Mouse (Mus musculus) heart, postnatal 36 days (tissue): ENCODE results near the gene Eif4e. TPM values are rescaled to one million over a fixed set of nuclear protein-coding genes. Genes with fewer than 3 reads are reported as not detected.

Experiments
- DNase-seq, 2 experiments: peaks; one replicate each; pipeline ENCODE4 v3.0.0; 2021 to 2022
- intact Hi-C: fragments of 180-260 bp; cut with DNase I; formaldehyde crosslinking; loops from one replicate; pipeline ENCODE4 v1.15.1; 2025
- total RNA-seq, 2 experiments: library from RNA; stranded (reverse); gene quantifications; 2 replicates each; pipeline ENCODE4 v1.2.3; 2021

Eif4e gene
- total RNA-seq, result 100 to 1,000 TPM; 176 to 192 TPM

DNA sequence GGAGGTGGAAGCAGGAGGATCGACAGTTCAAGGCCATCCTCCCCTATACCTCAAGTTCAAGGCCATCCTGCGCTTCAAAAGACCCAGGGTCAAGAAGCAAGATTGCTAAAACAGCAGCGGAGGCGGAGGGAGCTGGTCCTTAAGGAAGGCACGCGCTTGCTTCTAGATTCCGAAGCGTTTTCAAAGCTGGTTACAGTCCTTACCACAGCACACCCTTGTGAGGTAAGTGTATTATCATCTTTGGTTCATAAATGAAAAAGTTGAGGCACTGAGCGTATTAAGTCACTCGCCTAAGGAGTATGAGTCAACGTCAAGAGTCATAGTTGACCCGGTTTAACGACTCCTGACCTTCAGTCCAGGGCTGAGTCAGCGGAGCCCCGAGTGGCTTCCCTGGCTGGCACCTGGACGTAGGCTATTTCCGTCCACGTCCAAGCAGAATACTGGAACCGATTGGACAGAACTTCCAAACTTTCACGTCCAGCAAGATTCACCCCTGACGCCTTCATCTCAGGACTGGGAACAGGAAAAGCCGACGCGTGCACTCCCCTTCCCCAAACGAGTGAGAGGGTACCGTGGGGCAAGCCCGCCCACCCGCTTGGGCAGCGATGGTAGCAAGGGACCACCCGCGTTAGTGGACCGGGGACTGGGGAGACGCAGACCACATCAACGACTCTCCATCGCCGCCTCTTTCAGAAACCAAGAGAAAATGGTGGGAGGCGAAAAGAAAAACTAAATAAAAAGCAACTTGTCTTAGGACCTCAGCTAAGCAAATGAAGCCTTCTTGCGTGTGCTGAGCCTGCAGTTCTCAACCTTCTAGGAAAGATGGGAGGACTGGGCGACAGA is at the start of gene Eif4e:
Gene Eif4e (plus strand): TSS at position 107 of the 843 bp plus-strand sequence.
- intact Hi-C loops, result loop anchor here (2.0 to 5.0 kb wide), 4 partner anchors 35 to 664 kb away; partner anchors contain the start of genes Adh5, H2afz and Tspan5
- DNase-seq, result peak; percentile 56 to 64

DNA sequence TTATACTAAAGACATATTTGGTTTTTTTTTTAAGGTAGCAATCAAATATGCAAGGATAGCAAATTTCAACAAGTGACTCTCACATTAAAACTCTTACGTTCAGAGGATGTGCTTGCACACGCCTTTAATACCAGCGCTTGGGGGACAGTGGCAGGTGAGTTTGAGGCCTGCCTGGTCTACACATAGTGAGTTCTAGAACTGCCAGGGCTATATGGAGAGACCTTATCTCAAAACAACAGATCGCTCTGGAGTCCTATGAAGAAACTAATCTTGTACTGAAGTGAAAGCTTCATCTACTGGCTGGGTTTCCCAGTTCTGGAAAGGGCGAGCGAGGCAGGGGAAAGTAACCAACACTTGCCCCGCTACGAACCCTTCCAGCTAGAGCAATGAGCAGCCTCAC is 46.5 kb upstream of the Eif4e start:
- intact Hi-C loops, result no loop called here
- no peak for DNase-seq

DNA sequence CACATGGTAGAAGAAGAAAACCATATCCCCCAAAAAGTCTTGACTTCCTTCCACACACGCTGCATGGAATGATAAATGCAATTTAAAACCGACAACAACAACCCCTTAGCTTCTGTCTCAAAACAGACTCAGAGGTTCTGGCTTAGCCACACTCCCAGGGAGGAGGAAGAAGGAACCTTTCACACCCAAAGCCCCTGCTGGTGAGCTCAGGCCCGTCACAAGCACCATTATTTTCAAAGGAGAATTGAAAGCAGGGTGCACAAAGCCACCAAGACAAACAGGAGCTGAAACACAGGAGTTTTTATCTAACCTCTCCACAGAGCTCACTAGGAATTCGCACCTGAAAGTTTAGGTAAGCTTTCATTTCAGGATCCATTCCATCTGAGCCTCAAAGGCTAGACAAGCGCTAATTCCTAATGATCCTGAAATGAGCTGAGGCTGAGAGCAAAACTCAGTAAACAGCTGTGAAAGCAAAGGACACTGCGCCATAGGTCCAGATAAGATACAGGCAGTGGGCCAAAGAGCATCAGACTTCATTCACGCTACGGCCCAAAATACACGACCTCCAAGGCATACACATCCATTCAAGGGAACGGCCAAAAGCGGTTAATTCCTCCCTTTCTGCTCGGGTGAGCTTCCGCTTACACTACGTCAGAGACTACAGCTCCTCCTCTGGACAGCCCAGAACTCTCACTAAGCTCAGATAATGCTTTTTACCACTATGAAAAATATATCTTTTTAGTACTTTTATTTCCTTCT is 44.3 kb upstream of the Eif4e start:
- no peak for DNase-seq
- intact Hi-C loops, result no loop called here

DNA sequence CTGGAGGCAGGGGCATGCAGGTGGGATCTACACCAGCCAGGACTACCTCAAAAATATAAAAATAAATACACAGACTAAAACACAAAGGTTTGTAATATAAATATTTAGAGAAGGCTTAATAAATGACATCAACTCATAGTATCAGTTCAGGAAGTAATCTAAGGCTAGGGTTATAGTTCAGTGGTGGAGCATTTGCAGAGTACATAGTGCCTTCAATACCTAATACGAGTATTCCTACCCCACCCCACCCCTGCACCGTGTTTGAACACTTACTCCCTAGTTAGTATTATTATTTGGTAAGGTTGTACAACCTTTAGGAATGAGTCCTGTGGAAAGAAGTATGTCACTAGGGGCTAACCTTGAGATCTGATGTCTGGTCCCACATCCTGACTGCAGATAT is 42.7 kb upstream of the Eif4e start:
- intact Hi-C loops, result no loop called here
- DNase-seq, result no peak

DNA sequence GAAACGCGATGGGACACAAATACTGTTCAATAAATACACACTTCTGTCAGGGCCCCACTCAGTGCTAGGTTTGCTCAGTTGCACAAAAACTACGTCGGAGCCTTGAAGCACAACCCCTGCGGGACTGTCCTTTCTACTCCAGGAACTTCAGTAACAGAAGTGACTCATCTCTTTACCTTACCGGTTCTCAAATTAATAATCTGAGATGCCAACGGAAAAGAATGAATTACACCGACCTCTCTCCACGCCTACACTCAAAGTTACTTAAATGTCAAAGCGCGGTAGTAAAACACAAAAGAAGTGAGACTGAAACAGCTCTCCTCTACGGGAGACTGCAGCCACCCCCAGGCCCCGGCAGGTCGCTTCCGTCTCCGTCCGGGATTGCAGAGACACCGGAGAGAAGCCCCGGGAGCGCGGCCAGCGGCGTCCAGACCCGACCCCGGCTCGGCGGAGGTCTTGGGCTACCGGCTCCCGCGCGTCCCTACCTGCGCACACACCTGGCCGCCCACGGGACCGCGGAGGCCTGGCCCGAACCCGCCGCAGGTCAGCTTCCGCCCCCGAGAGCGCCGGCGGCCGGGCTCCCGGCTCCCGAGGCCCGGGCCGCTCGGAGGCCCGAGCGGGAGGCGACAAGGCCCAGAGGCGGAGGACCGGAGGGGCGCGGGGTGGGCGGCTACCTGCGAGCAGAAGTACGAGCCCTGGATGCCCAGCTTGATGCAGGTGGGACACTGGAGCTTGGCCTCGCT is 37.2 kb upstream of the Eif4e start:
- DNase-seq, result peak in 1 of 2 experiments; percentile 36
- intact Hi-C loops, result loop anchor here (2.0 kb wide), 2 partner anchors 44 to 586 kb away; partner anchors contain the start of gene Rap1gds1

DNA sequence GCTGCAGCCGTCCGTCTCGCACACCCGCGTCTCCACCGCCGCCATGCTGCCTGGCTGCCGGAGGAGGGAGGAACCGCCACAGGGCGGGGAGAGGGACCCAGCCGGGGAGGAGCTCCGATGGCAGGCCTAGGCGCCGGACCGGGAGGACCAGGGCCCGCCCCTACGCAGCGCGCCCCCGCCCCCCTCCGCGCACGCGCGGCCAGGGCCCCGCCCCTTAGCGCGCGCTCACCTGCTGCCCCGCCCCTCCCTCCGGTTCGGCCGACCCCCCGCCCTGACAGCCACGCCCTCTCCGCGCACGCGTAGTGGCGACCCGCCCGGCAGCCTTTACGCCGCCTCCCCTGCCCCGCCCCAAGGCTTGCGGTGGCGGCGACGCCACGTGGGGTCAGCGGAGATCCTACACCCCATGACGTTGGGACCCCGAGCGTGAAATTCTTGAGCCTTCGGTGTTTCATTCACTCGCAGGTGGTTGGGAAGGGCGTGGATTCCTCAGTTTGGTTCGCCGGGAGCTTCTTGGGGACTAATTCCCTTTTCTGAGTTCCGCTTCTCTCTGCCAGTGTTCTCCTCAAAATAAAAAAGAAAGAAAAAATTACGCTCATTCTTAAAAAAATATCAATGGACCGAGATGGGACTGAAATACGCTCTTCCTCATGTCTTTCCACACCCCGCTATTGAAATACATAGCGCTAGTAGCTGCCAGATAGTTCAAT is 36.5 kb upstream of the Eif4e start, which contains the start of gene Metap1:
Gene Metap1 (minus strand): TSS at position 189 of the 707 bp plus-strand sequence.
- peak; percentile 97 to 98 for DNase-seq

DNA sequence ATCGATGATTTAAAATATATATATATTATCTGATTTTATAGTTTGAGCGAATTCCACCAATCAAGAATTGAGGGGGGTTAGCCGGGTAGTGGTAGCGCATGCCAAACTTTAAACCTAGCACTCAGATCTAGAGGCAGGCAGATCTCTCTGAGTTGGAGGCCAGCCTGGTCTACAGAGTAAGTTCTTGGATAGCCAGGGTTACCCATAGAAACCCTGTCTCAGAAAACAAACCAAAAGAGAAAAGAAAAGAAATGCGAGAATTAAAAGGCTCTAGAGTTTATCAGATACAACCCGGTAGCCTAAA is 36.0 kb upstream of the Eif4e start:
- intact Hi-C loops, result loop anchor here (2.0 kb wide), 1 partner anchor 37 kb away; the partner anchor contains the start of gene Eif4e
- DNase-seq, result no peak

More for the DNA sequence above, 36.5 kb upstream of the Eif4e start, which contains the start of gene Metap1:
- intact Hi-C loops, result loop anchor here (2.0 kb wide), 3 partner anchors 37 to 585 kb away; partner anchors contain the start of genes Eif4e and Rap1gds1

DNA sequence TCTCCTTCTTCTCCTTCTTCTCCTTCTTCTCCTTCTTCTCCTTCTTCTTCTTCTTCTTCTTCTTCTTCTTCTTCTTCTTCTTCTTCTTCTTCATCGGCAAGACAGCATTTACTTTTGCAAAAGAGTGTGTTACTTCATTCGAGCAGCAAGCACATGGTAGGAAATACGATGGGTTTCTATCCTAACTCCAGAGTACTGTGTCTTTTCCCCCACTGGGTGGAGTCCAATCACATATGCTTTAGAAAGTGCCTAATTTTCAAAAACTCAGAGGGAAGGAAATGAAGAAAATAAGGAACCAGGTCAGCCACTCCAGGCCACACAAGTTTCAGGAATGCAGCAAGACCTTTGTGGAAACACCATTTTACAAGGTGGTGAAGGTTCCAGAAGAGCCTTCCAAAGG is 32.3 kb upstream of the Eif4e start:
- DNase-seq, result no peak
- intact Hi-C loops, result no loop called here

DNA sequence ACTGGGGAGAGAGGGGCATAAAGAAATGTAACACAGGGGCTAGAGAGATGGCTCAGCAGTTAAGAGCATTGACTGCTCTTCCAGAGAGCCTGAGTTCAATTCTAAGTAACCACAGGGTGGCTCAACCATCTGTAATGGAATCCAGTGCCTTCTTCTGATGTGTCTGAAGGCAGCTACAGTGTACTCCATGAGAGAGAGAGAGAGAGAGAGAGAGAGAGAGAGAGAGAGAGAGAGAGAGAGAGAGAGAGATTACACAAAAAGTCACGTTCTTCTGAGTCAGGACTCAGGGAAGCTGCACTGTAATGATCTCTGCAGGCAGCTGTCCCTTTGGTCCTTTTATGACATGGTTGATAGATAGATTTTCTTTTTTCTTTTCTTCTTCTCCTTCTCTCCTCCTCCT is 31.4 kb upstream of the Eif4e start:
- intact Hi-C loops, result no loop called here
- no peak for DNase-seq

DNA sequence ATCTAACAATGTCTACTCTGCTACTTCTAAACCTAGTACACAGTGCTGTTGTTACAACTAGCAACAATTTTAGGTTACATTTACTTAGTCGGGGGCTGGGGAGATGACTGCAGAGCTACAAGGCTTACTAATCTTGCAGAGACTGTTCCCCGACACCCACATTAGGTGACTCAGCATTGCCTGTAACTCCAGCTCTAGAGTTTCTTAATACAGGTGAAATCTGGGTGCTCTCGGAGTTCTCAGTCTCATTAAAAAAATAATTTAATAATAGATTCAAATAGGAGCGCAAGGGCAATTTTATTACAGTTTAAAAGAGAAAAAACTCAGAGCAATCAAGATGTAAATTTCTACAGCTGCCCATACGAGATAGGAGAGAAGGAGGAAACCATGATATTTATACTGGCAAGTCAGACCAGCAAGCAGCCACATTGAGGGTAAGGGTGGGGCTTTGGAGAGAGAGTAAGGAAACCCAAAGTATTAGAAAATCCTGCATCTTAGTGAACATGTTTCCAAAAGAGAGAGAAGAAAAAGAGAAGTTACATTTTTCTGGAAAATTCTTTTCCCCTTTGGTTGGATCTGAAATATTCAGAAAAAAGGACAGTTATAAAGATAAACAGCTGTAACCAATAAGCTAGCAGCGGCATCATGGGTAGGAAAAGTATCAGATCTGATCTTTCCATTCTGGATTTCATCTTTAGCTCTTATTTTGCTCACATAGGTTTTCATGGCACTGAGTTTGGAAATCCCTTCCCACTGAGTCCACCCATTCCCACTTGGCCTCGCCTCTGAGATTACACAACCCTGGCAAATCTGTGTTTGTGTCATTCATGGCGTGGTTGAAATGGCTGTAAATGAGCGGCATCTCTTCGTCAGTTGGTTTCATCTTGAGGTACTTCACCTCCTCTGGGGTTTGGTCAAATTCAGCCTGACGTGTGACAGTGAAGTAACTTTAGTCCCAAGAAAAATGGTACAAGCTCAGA is 30.5 kb upstream of the Eif4e start:
- intact Hi-C loops, result no loop called here
- DNase-seq, result no peak

DNA sequence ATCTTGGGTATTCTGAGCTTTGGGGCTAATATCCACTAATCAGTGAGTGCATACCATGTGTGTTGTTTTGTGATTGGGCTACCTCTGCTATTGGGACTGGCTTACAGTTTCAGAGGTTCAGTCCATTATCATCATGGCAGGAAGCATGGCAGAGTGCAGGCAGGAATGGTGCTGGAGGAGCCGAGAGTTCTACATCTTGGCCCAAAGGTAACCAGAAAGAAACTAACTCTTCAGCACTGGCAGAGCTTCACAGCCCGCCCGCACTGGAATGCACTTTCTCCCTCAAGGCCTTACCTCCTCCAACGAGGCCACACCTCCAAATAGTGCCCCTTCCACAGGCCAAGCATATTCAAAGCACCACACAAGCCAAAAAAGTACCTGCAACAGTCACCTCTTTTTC is 27.2 kb upstream of the Eif4e start:
- intact Hi-C loops, result no loop called here
- no peak for DNase-seq

DNA sequence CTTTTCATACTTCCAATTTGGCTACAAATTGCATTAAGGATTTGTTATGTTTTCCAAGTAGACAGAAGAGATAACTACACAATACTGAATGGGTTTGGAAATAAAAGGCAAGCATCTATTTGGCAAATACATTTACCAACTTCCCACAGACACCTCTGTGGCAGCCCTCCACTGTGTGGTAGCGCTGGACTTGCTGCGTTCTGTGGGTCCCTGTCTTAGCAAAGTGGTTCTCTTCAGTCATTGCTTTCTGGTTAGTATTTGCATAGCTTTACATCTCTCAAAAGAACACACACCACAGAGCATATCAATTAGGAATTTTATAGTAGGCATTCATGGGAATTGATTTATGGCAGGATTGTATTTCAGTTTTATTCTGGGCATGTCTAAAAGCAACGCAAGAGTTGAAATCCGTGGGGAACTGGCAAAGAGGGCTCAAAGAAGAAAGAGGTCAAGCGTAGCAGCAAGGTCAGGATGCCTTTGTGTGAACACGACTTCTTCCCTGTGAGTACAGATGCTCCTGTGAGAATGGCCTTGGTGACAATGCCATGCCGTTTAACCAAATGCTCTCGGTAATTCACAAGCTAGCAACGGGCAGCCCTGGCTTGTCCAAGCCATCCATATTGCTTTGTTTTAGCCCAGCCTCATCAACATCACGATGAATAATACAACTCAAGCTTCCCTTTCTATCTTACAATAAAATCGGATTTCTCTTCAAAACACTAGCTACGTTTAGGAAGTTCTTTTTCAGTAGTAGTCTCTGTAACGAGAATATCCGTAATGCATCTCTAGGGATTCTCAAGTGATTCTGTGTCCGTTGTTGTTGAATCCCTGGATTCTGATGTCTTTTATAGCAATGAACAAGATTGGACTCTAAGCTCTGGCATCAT is 25.9 kb upstream of the Eif4e start:
- DNase-seq, result no peak
- intact Hi-C loops, result no loop called here

DNA sequence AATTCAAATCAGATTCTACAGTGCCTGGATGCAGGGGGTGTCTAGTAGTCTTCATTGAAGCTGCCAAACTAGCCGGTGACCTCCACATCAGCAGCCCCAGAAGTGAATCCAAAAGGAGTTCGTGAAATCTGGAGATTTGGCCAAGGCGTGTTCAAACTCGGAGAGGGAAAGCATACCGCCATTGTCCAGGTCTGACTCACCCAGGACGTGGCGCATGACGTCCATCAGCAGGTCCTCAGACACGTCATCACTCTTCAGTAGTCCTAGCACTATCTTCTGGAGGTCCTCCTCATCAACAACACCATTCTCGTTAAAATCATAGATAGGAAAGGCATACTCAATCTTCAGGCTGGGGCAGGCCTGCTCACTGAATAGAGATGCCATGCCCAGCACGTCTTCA is 22.2 kb upstream of the Eif4e start:
- intact Hi-C loops, result no loop called here
- DNase-seq, result no peak

DNA sequence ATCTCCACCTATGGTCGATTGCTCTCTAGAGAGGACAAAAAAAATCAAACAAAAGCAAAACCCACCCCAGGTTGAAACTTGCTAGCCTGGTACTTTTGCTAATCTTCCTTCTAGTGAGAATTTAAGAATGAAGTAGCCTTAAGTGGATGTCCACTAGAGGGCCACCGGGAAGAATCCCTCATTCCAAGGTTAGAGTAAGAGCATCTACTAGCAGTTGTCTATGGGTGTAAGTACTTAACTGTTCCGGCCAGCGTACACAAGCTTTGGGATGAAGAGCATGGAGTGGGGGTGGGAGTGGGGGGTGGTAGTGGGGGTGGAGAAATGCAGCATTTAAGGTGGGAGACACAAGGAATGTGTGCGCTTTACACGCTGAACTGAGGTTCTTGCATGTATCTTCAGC is 19.2 kb upstream of the Eif4e start:
- DNase-seq, result no peak
- intact Hi-C loops, result loop anchor here (5.0 kb wide), 2 partner anchors 116 to 401 kb away; no protein-coding TSS in a partner anchor

DNA sequence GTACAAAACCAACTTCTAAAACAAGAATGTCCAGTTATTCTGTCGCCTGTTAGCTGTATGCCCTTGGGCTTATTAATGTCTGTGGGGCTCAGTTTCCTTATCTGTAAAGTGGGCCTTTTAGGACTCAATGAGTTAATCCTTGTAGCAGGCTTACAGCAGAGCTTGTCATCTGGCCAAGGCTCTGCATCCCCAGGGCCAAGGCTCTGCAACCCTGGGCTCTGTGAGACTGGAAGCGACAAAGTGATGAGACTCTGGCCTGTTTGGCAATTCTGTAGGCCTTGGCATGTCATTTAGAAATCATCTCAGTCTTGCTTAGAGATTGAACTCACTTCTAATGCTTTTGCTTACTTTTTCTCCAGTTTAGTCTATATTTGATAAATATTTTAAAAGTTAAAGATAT is 16.4 kb upstream of the Eif4e start:
- no peak for DNase-seq
- intact Hi-C loops, result loop anchor here (5.0 kb wide), 2 partner anchors 113 to 398 kb away; no protein-coding TSS in a partner anchor

DNA sequence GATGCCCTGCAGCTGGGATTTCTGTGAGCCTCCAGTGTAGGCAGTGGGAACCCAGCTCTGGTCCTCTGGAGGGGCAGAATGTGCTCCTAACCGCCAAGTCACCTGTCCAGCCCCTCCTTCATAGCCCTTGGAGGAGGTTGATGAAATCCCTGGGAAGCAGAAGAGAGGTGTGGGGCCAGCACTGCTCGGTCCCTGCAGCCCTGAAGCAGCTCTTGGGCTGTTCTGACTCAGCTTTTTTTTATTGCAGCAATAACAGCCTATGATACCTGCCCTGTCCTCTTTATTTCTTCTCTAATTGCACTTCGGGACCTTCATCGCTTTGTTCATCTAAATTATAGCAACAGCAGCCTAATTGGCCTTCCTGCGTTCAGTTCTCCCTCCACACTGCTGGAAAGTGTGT is 15.5 kb upstream of the Eif4e start:
- DNase-seq, result no peak
- intact Hi-C loops, result no loop called here

DNA sequence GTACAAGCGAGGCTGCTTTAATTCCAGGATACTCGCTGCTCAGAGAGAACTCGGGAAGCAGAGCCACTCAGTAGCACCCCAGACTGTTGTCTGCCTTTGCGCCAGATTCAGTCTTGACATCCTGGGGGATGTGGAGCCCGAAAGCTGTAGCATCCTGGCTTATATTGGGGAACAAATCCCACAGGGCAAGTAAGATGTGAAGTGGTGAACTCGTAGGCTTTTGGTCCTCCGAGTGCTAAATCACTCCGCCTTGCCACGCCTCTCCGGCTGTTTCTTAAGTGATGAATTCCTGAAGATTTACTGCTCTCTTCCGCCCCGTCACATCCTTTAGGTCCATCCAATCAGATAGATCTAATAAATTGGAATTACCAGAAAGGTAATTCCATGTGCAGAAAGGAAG is 12.7 kb upstream of the Eif4e start:
- DNase-seq, result no peak
- intact Hi-C loops, result no loop called here

DNA sequence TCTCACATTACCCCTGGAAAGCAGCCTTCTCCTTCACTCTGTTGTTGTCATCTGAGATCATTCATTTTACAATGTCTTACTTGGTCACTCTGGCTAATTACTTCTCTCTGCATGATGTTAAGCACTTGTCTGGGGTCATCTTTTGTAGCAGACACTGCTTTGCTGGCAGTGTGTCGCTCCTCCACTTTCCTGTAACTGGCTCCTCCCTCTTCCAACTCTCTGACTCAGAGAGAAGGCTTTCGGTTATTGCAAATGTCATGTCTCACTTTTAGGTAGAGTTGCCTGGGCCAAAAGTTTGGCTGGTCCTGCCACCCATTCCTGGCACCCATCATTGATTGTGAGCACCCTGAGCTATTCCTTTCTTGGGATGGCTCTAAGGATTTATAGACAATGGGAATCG is 11.2 kb upstream of the Eif4e start:
- DNase-seq, result no peak
- intact Hi-C loops, result no loop called here
